Mouse (Mus musculus): Measurements from ENCODE around the gene Sema4c.

The Sema4c gene

DNA sequence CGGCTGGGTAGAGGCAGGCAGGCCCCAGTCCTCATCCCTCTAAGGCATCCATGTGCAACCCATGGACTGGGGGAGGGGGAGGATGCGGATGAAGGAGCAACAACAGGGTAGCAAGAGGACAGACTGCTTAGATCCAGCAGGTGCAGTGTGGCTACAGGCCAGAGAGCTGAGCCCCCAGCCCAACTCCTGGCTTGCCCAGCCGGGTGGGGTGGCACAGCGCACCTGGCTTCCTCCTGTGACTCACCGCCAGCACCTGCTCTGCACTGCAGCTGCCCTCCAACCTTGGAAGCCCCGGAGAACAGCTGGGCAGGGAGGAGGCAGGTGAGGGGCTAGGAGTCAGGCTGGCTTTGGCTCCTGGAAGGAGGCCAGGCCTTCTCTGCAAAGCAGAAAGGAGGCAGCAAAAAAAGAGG lies 21.8 kb upstream of the Sema4c start:
- no peak for DNase-seq (ENCODE audit: low read depth, low spot score)

- DNase-seq (ENCODE audit: low read depth, low spot score) = no peak
These were observed 19.0 kb upstream of the Sema4c start for GRCm38 (mm10) chr1:36576991-36577675.

- no peak for DNase-seq (ENCODE audit: low read depth, low spot score)
These were observed 17.2 kb upstream of the Sema4c start for GRCm38 (mm10) chr1:36575347-36575746.

DNA sequence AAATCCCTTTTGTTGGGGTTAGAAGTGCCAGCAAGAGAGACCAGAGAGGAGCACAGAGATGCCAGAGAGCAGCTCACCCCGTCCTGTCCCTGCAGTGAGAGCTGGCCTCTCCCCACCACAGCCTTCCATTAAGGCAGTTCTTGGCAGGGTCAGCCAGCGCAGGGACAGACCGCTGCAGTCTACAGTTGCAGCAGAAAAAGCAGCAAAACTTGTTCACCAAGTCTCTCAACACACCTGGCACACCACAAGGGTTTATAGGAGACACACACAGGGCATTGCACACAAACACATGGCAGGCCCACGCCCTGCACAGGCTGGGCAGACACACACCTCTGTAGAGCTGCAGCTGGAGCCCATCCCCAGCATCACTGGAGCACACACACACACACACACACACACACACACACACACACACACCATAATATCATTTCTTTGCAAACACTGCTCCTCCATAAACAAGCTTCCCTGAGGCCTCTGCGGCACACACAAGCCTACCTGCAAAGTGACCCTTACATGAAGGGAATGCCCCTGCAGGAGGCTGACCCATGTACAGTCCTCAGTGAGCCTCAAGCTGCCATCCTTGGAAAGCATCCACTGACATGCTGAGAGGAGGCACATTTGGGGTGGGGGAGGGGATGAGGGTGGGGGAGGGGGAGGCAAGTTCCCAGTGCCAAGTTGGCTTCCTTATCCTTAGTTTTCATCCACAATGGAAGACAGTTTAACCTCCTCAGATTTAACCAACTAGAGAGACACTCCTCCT lies 16.2 kb upstream of the Sema4c start:
- no peak for DNase-seq (ENCODE audit: low read depth, low spot score)

GRCm38 (mm10) chr1:36573524-36573923 lies 15.4 kb upstream of the Sema4c start:
- DNase-seq (ENCODE audit: low read depth, low spot score) = no peak

- no peak for DNase-seq (ENCODE audit: low read depth, low spot score)
These were observed 14.6 kb upstream of the Sema4c start for GRCm38 (mm10) chr1:36572709-36573108.

GRCm38 (mm10) chr1:36572140-36572700 lies 14.1 kb upstream of the Sema4c start:
- DNase-seq (ENCODE audit: low read depth, low spot score) = no peak

DNA sequence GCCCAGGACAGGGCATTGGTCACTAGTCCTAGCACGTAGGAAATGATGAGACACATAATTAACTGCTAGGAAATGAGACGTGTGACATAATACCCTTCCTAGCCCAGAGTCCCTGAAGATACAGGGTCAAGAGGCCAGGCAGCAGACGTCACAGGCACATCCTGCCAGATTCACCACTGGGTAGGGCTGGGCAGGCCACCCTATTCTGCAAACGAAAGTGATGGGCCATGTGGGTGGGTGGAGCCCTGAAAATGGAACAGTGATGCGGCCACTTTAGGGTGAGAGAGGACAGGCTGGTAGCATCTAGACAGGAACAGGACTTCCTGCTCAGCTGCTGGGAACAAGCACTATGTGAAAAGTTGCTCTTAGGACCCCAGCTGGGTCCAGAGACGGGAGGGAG lies 13.5 kb upstream of the Sema4c start:
- no peak for DNase-seq (ENCODE audit: low read depth, low spot score)

DNA sequence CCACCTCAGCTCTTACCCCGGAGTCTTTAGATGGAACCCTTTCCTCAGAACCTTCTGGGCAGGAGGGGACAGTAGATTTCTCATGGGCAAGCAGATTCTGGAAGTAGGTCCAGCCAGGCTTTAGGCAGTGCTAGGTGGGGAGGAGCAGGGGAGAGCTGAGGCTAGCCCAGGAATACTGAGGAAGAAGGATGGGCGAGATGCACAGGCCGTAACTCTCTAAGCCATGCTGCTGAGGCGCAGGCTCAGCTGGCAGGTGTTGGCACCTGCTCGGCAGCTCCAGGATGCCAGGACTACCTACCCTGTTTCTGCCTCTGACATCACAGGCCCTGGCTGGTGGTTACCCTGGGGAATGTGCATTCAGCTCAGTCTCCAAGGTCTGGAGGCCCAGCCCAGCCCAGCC lies 12.2 kb upstream of the Sema4c start:
- no peak for DNase-seq (ENCODE audit: low read depth, low spot score)

GRCm38 (mm10) chr1:36569694-36570276 lies 11.6 kb upstream of the Sema4c start:
- DNase-seq (ENCODE audit: low read depth, low spot score) = no peak

DNA sequence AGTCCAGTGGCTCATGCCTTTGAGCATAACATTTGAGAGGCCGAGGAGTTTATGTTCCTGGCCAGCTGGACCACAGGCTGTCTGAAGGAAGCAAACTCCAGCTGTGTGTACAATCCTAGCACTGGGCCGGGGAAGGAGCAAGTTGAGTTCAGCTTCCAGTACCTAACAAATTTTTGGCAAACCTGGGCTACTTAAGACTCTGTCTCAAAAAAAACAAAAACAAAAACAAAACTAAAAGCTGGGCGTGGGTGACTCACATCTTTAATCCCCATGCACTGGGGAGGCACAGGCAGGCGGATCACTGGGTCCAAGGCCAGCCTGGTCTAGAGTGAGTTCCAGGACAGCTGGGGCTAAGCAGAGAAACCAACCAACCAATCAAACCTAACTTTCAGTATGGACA lies 10.6 kb upstream of the Sema4c start:
- DNase-seq (ENCODE audit: low read depth, low spot score) = no peak

DNA sequence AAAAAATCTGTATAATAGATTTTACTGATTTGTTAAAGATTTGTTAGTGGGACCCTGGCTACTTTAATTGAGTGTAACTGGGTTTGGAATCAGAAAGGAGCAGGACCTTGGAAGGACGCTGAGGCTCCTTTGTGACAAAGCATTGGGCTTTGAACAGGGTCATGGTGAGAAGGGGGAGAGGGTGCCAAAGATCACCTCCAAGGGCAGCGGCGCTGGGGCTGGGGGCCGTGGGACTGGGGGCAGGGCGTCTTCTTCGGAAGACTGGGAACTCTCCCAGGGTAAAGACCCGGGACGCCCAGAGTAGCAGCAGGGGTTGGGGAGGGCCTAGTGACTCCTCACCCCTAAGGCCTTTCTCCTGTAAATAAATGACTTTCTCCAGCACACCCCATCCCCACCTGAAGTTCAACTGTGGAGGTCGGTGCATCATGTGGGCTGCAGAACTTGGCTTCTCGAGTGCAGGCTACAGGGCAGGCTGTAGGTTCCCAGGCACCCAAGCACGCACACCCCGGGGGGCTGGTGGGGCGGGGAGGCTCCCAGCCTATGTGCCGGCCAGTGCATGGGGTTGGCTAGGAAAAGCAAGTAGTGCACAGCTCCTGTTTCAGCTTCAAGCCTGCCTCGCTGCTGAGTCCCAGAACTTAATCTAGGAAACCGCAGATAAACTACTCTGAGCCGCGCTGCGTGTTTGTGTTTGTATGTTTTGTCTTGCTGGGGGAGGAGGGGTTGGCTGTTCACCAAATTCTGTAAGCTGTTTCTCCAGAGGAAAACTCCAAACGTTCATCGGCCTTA lies 9.9 kb upstream of the Sema4c start:
- DNase-seq (ENCODE audit: low read depth, low spot score) = no peak

GRCm38 (mm10) chr1:36566425-36566824 lies 8.3 kb upstream of the Sema4c start:
- no peak for DNase-seq (ENCODE audit: low read depth, low spot score)

GRCm38 (mm10) chr1:36564101-36564500 lies 6.0 kb upstream of the Sema4c start:
- DNase-seq (ENCODE audit: low read depth, low spot score) = no peak

GRCm38 (mm10) chr1:36563632-36564031 lies 5.5 kb upstream of the Sema4c start:
- DNase-seq (ENCODE audit: low read depth, low spot score) = no peak

- no peak for DNase-seq (ENCODE audit: low read depth, low spot score)
These were observed 5.0 kb upstream of the Sema4c start for GRCm38 (mm10) chr1:36563197-36563596.

- DNase-seq (ENCODE audit: low read depth, low spot score) = no peak
These were observed 4.2 kb upstream of the Sema4c start for GRCm38 (mm10) chr1:36562388-36562787.

DNA sequence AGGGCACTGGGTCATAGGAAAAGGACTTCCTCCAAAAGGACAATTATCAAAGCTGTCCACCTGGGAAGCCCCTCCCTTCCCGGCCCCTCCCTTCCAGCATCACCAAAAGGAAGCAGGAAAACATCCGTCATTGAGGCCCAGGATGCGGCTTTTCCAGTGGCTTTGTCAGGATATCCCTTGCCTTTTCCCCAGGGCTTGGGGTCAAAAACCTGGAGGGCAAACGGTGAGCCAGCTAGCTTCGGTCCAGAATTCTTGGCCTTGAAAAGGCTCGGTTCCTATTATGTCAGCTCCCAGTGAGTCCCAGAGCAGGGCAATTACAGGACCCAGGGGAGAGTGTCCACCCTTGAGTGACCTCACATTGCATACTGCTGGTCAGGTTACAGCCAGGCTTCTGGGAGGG lies 2.8 kb upstream of the Sema4c start:
- no peak for DNase-seq (ENCODE audit: low read depth, low spot score)

- peak; percentile 21 for DNase-seq (ENCODE audit: low read depth, low spot score)
These were observed 1.7 kb upstream of the Sema4c start for GRCm38 (mm10) chr1:36559888-36560287.

DNA sequence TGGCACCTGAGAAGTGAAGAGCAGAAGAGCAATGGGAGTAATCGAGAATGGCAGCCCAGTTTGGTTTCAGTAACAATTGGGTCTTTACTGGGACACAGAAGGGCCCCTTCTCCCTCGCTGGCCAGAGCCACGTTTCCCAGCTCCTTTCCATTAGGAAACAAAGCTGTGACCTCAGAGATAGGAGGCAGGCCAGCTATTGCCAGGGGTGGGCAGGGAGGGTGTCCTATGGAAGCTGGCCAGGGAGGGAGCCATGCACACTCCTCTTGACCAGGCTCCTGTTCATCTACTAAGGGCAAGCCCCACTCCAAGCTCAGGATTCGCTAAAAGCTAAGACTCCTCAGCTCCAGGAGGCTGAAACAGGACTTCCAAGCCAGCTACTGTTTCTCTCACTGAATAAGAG lies 1.1 kb upstream of the Sema4c start:
- no peak for DNase-seq (ENCODE audit: low read depth, low spot score)

GRCm38 (mm10) chr1:36557457-36558011 lies 615 bp downstream of the Sema4c start:
- DNase-seq (ENCODE audit: low read depth, low spot score) = no peak
